Mouse (Mus musculus): ENCODE data around the gene Surf6. TPM values are rescaled to one million over a fixed set of nuclear protein-coding genes. Genes with fewer than 3 reads are reported as not detected.
"Not testable (repeated sequence)": the region's sequence is repeated elsewhere in the genome, so short reads cannot be mapped to it uniquely, and the experiment has no call there.

Gene Surf6
- polyA plus RNA-seq, 1 experiment from 2014 or later: 30.2 TPM

DNA sequence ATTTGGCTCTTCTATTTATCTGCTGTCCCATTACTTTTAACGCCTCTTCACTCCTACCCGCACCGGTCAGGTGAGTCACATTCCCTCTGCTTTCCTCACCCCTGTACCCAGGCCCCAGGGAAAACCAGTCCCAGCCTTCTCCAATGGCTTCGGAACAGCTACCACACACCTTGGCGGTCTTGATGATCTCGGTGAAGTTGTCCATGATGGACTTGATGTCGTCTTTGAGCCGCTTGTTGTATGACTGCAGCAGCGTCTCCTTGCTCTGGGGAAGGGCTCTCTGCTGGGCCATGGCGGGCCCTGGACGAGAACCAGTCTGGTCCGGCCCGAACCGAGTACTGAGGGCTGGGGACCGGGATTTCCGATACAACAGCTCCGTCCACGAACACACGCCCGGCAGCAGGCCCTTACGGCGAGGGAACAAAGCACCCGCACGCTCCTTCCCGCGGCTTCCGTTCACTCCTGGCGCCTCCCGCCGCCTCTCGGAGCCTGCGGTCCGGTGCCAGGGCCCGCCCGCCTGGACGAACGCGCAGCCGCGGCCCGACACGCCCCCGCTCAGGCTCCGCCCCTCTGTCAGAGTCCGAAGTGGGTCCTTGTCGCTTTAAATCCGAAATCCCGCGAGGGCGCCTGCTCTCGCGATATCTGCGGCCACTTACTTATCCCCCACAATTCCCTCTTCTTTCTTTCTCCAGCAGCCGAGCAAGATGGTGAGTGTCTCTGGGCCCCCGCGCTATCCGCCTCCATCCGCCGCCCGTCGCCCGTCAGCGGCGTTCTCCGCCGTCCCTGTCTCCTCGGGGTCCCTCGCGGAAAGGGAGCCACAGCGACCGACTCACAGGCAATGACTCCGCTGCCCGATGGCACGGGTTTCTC is 7.7 kb upstream of the Surf6 start, which contains the start of the genes Med22 and Rpl7a:
Gene Med22 (minus strand): TSS at position 554 of the 870 bp plus-strand sequence.
Gene Rpl7a (plus strand): TSS at position 641 of the 870 bp plus-strand sequence.
- no peaks in the 10 kb centered on the region for H3K9me3 ChIP-seq
- peak within 1 kb of the TSS; percentile 96 for H3K9ac ChIP-seq
- peak within 1 kb of the TSS; percentile 76 for H3K4me3 ChIP-seq
- peaks cover 46% of the 10 kb centered on the region for H3K4me1 ChIP-seq
- H3K4me2 ChIP-seq (replicated peaks): peak within 1 kb of the TSS; percentile 93
- 0% methylated on average over 74 of the region's 74 CpGs for WGBS
- H3K27me3 ChIP-seq (replicated peaks): no peaks in the 10 kb centered on the region
- H3K36me3 ChIP-seq: peaks cover 59% of the 10 kb centered on the region
- peak within 1 kb of the TSS; percentile 90 for H3K27ac ChIP-seq
- ATAC-seq (ENCODE audit: low FRiP score, low read depth): peak; percentile 89

DNA sequence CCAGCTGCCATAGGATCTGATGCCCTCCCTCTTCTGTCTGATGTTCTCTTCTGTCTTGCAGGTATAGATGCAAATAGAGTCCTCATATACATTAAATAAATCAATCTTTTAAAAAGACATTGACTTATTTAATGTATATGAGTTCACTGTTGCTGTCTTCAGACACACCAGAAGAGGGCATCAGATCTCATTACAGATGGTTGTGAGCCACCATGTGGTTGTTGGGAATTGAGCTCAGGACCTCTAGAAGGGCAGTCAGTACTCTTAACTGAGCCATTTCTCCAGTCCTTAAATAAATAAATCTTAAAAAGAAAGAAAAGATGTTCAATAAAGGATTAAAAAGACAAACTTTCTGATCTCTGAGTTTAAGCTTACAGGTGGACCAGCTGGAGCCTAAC is 6.7 kb upstream of the Surf6 start:
- no peak overlapping the region for H3K27ac ChIP-seq
- no peaks in the 10 kb centered on the region for H3K27me3 ChIP-seq (replicated peaks)
- H3K9ac ChIP-seq: peak overlapping the region; percentile 96
- no peak for ATAC-seq (ENCODE audit: low FRiP score, low read depth)
- peak overlapping the region; percentile 87 for H3K4me2 ChIP-seq (replicated peaks)
- H3K4me1 ChIP-seq: peaks cover 39% of the 10 kb centered on the region
- no peaks in the 10 kb centered on the region for H3K9me3 ChIP-seq
- peak overlapping the region; percentile 76 for H3K4me3 ChIP-seq
- peaks cover 58% of the 10 kb centered on the region for H3K36me3 ChIP-seq

DNA sequence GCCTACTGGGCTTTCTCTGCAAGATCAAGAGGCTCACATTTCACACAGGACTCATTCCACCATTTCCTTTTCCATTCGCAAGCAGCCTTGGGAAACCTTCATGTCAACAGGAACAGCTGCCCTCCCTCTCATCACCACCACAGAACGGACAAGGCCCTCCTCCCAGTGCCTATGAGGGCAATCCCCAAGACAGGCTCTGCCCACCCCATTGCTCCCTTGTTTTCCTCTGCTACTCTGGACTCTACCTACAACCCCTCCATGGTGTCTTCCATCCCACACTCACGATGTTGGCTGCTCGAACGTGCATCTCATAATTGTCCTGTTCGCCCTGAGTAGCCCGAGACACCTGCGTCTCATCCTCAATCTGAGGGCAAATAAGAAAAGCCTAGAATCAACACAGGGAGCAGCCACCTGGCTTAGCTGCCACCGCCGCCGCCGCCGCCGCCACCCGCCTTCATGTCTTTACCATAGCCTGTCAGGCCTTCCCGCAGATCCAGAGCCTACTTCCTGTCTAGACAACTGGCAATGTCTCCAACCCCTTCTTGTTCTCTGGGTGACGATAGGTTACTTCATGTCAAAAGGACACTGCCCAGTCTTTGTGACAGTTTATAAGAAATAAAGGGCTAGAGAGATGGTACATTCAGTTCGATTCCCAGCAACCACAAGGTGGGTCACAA is 6.2 kb upstream of the Surf6 start:
- Histone ChIP-seq H3K4me3 (peak overlapping the region; percentile 76), H3K27ac (no peak overlapping the region), H3K27me3 (replicated peaks) (no peaks in the 10 kb centered on the region), H3K36me3 (peaks cover 52% of the 10 kb centered on the region), H3K9me3 (no peaks in the 10 kb centered on the region), H3K4me1 (peaks cover 42% of the 10 kb centered on the region), H3K9ac (peak overlapping the region; percentile 96), H3K4me2 (replicated peaks) (peak overlapping the region; percentile 87)
- 93% methylated on average over 18 of the region's 18 CpGs for WGBS
- no peak for ATAC-seq (ENCODE audit: low FRiP score, low read depth)

DNA sequence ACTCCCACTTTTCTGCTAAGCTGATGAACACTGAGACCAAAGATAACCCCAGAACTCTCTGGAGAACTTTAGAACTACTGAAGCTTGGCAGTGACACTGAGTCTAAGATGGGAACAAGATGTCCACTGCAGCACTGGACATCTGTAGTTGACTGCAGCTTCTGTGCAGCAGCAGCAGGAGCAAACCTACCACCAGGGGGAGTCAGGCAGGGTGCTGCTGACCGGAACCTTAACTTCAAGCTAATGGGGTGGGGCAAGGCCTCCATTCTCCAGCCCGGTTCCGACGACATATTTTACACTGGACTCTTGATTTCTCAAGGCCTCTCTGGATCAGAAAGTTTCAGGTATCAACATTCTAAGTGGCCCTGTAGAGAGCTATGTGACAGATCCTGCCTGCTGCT is 4.4 kb upstream of the Surf6 start:
- Histone ChIP-seq H3K36me3 (peaks cover 35% of the 10 kb centered on the region), H3K9ac (no peak overlapping the region)

DNA sequence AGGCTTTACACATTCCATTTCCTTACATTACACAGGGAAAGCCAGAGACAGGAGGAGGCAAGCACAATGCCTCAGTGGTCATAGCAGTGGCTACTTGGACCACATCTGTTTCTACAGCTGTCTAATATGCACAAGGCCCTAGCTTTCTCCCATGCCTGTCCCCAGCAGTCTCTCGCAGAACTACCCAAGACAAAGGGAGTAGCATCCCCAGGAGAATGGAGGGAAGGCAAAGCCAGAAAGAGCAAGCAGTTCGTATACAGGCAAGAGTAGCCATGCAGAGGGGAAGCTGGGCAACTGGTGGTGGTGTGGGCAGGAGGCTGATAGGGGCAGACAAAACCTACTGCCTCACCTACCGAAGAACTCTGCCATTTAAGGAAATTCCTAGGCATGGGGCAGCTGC is 3.8 kb upstream of the Surf6 start:
- ATAC-seq (ENCODE audit: low FRiP score, low read depth): no peak
- 94% methylated on average over 3 of the region's 3 CpGs for WGBS
- H3K4me3 ChIP-seq: no peak overlapping the region
- H3K9me3 ChIP-seq: no peaks in the 10 kb centered on the region
- peaks cover 41% of the 10 kb centered on the region for H3K4me1 ChIP-seq
- H3K9ac ChIP-seq: no peak overlapping the region
- H3K27me3 ChIP-seq (replicated peaks): no peaks in the 10 kb centered on the region
- peaks cover 29% of the 10 kb centered on the region for H3K36me3 ChIP-seq
- no peak overlapping the region for H3K4me2 ChIP-seq (replicated peaks)
- no peak overlapping the region for H3K27ac ChIP-seq

More for the DNA sequence above, 4.4 kb upstream of the Surf6 start:
- 56% methylated on average over 4 of the region's 4 CpGs for WGBS
- H3K4me1 ChIP-seq: peaks cover 41% of the 10 kb centered on the region
- H3K4me2 ChIP-seq (replicated peaks): no peak overlapping the region
- ATAC-seq (ENCODE audit: low FRiP score, low read depth): no peak
- no peaks in the 10 kb centered on the region for H3K27me3 ChIP-seq (replicated peaks)
- no peak overlapping the region for H3K27ac ChIP-seq
- no peak overlapping the region for H3K4me3 ChIP-seq
- no peaks in the 10 kb centered on the region for H3K9me3 ChIP-seq

DNA sequence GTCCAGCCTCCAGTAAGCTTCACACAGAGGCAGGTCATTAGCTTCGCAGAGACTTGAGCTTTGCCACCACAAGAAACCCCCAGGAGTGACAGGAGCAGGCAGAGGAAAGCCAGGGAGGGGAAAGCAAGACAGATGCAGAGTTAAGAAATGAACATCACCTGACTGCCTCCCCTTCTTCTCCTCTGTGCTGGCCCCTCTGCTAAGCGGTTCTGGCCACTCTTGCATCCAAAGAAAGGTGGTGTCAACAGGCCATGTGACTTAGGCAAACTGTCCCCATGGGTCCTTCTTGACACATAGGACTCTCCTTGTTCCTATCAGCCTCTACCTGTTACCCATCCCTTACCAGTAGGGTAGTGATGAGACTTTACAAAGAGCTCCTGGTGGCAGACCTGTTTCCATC is 3.3 kb upstream of the Surf6 start:
- Histone ChIP-seq H3K9me3 (no peaks in the 10 kb centered on the region), H3K4me1 (peaks cover 41% of the 10 kb centered on the region), H3K27ac (no peak overlapping the region), H3K4me3 (no peak overlapping the region), H3K36me3 (peaks cover 29% of the 10 kb centered on the region), H3K4me2 (replicated peaks) (no peak overlapping the region), H3K27me3 (replicated peaks) (no peaks in the 10 kb centered on the region), H3K9ac (no peak overlapping the region)
- 92% methylated on average over 2 of the region's 2 CpGs for WGBS
- ATAC-seq (ENCODE audit: low FRiP score, low read depth): no peak

DNA sequence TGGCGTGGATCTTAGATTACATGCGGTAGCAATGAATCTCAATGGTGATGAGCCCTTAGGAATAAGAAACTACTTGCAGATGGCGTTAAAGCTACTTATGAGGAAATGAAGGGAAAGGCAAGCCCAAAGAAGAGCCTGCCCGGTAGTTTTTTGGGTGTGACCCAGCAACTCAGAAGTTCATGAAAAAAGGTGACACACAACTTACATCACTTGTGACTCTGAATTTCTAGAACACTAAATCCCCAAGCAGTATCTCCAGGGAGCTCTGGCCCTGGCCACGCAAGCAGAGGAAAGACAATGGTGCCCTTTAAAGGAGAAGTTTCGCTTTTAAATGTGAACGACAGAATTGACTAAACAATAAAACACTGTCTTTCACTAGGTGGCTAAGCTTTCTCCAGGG is 632 bp upstream of the Surf6 start:
- H3K4me1 ChIP-seq: peaks cover 26% of the 10 kb centered on the region
- 12% methylated on average over 7 of the region's 7 CpGs for WGBS
- H3K4me3 ChIP-seq: peak overlapping the region; percentile 59
- H3K9ac ChIP-seq: peak overlapping the region; percentile 60
- H3K36me3 ChIP-seq: peaks cover 45% of the 10 kb centered on the region
- peak overlapping the region; percentile 65 for H3K27ac ChIP-seq
- peak overlapping the region; percentile 63 for H3K4me2 ChIP-seq (replicated peaks)
- H3K9me3 ChIP-seq: no peaks in the 10 kb centered on the region
- ATAC-seq (ENCODE audit: low FRiP score, low read depth): no peak
- no peaks in the 10 kb centered on the region for H3K27me3 ChIP-seq (replicated peaks)

DNA sequence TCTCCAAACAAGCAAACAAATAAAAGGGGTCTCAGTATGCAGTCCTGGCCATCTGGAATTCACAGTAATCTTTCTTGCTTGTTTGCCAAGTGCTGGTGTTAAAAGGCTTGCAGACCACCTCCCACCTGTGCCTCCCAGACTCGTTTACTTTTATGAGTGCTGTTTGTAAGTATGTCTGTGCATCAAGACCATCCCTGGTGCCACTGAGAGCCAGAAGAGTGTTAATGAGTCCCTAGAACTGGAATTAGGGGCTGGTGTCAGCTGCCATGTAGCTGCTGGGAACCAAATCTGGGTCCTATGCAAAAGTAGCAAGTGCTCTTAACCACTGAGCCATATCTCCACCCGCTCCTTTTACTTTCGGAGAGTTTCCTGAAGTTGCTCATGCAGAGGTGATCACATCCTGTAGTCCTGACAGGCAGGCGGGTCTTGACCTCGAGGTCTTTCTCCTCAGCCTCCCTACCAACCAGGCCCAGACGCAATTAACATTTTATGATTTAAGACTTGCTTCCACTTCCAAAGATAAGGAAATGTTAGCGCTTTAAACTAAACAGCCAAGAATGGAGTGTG is 762 bp downstream of the Surf6 start:
- peaks cover 49% of the 10 kb centered on the region for H3K36me3 ChIP-seq
- ATAC-seq (ENCODE audit: low FRiP score, low read depth): no peak
- H3K27me3 ChIP-seq (replicated peaks): no peaks in the 10 kb centered on the region
- peak overlapping the region; percentile 63 for H3K4me2 ChIP-seq (replicated peaks)
- H3K27ac ChIP-seq: no peak overlapping the region
- peak overlapping the region; percentile 59 for H3K4me3 ChIP-seq
- H3K4me1 ChIP-seq: peaks cover 20% of the 10 kb centered on the region
- WGBS: 13% methylated on average over 7 of the region's 7 CpGs
- H3K9me3 ChIP-seq: no peaks in the 10 kb centered on the region
- H3K9ac ChIP-seq: peak overlapping the region; percentile 60

DNA sequence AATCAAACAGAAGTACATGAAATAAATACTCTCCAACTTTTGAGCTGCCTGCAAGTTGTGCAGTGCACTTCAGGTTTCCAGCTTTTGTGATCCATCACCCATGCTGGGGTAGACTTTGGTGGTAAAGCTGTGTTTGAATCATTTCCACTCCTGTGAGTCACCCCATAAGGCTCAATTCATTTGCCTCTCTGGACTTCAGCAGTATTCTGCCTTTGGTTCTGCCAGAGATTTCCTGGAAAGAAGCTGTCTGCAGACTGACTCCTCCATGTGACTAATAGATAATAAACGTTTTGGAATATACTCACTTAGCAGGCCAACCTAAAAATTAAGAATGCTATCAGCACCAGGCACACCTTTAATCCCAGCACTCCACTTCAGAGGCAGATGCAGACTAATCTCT is 1.9 kb downstream of the Surf6 start:
- H3K9ac ChIP-seq: no peak overlapping the region
- H3K27me3 ChIP-seq (replicated peaks): no peaks in the 10 kb centered on the region
- no peak overlapping the region for H3K27ac ChIP-seq
- WGBS: 81% methylated on average over 1 of the region's 1 CpGs
- peaks cover 20% of the 10 kb centered on the region for H3K4me1 ChIP-seq
- H3K4me2 ChIP-seq (replicated peaks): no peak overlapping the region
- H3K36me3 ChIP-seq: peaks cover 49% of the 10 kb centered on the region
- no peak for ATAC-seq (ENCODE audit: low FRiP score, low read depth)
- no peak overlapping the region for H3K4me3 ChIP-seq
- no peaks in the 10 kb centered on the region for H3K9me3 ChIP-seq

DNA sequence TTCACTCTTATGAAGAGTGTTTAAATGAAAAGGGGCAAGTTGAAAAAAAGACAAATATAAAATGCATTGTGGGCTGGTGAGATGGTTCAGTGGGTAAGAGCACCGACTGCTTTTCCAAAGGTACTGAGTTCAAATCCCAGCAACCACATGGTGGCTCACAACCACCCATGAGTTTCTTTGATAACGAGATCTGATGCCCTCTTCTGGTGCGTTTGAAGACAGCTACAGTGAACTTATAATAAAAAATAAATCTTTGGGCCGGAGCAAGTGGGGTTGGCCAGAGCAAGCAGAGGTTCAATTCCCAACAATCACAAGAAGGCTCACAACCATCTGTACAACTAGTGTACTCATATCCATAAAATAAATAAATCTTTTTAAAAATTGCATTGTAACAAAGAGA is 6.8 kb downstream of the Surf6 start:
- WGBS: 91% methylated on average over 4 of the region's 4 CpGs
- H3K4me3 ChIP-seq: no peak overlapping the region

DNA sequence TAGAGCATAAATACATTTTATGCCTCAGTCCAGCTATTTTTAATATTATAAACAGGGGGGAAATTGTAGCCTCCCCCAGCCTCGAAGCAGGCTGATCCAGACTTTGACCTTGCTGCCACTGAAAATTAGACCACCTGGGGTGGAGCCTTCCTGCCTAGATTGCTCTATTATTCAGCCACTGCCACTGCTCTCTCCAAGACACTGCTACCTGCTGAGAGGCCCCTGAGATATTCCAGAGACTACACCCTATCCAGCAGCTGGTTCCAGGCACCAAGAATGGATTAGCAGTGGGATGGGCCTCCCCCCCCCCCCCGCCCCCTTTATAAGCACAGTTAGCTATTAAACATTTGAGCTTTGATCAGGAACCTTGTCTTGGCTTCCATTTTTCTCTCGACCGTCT is 16.5 kb downstream of the Surf6 start:
- not testable (repeated sequence) for H3K9ac ChIP-seq; H3K27me3 ChIP-seq (replicated peaks); H3K27ac ChIP-seq; H3K4me2 ChIP-seq (replicated peaks); ATAC-seq (ENCODE audit: low FRiP score, low read depth); H3K9me3 ChIP-seq; H3K4me1 ChIP-seq; H3K4me3 ChIP-seq
- peaks cover 35% of the 10 kb centered on the region for H3K36me3 ChIP-seq
- 58% methylated on average over 4 of the region's 4 CpGs for WGBS

More for the DNA sequence above, 6.8 kb downstream of the Surf6 start:
- Histone ChIP-seq H3K9ac (no peak overlapping the region), H3K4me1 (no peaks in the 10 kb centered on the region), H3K36me3 (peaks cover 82% of the 10 kb centered on the region), H3K9me3 (no peaks in the 10 kb centered on the region), H3K4me2 (replicated peaks) (no peak overlapping the region), H3K27ac (no peak overlapping the region), H3K27me3 (replicated peaks) (no peaks in the 10 kb centered on the region)
- no peak for ATAC-seq (ENCODE audit: low FRiP score, low read depth)

DNA sequence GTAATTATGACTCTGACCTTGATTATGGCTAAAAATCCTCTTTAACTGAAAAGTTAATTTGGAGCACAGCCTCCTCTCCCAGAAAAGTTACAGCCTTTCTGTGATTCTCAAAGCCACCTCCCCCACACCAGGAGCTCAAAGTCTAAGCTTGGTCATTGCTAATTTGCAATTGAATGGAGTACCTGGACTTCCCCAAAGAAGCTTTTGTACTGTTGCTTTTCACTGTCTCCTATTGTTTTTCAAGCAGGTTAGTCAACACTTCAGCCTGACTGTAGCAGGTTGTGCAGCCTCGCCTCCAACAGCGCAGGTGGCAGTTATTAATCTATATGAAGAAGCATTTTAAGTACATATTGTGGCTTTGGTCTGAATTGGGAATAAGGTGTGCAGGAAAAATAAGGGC is 17.1 kb downstream of the Surf6 start:
- H3K4me2 ChIP-seq (replicated peaks); H3K4me3 ChIP-seq; H3K27ac ChIP-seq; H3K27me3 ChIP-seq (replicated peaks); ATAC-seq (ENCODE audit: low FRiP score, low read depth); H3K9me3 ChIP-seq; H3K9ac ChIP-seq; H3K4me1 ChIP-seq: not testable (repeated sequence)
- WGBS: 85% methylated on average over 2 of the region's 2 CpGs
- peaks cover 29% of the 10 kb centered on the region for H3K36me3 ChIP-seq

All from neural tube, embryonic 12.5 days (tissue).